Mouse (Mus musculus): ENCODE results near the gene Fas. TPM values are rescaled to one million over a fixed set of nuclear protein-coding genes. Genes with fewer than 3 reads are reported as not detected.

Fas gene
- polyA plus RNA-seq, 1 experiment from 2014 or later: 2.7 TPM

DNA sequence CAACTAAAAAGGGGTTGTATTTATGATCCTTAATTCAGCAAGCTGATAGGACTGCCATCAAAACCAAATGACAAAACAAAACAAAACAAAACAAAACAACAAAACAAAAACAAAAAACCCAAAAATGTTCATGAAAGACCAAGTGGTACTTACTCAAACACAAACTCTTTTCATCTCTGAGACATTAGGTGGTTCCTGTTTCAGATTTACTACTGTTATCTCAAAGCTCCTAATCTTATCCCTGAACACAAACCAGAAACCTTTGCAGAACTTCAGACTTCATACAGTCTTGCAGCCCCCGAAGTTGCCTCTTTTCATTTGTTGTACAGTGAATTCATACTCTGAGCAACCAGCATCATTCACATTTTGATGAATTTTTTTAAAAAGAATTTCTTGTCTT lies 8.1 kb downstream of the Fas start:
- Histone ChIP-seq H3K27ac (ENCODE audit: low read depth) (no peak overlapping the region), H3K4me2 (ENCODE audit: low read length) (no peak overlapping the region), H3K4me3 (ENCODE audit: low read depth, low read length) (no peak overlapping the region), H3K9ac (ENCODE audit: low read length) (no peak overlapping the region), H3K36me3 (ENCODE audit: control insufficient read depth, insufficient read depth, low read length) (no peaks in the 10 kb centered on the region), H3K9me3 (ENCODE audit: control insufficient read depth, low read length) (no peaks in the 10 kb centered on the region), H3K4me1 (replicated peaks; ENCODE audit: control insufficient read depth, insufficient read depth, low read length) (peaks cover 5% of the 10 kb centered on the region), H3K27me3 (replicated peaks; ENCODE audit: control insufficient read depth, insufficient read depth, low read length) (no peaks in the 10 kb centered on the region)
- no peak for DNase-seq (ENCODE audit: low spot score)
- 42% methylated on average over 1 of the region's 1 CpGs for WGBS
- ATAC-seq (replicated peaks; ENCODE audit: low FRiP score, low TSS enrichment, low read depth): no peak

DNA sequence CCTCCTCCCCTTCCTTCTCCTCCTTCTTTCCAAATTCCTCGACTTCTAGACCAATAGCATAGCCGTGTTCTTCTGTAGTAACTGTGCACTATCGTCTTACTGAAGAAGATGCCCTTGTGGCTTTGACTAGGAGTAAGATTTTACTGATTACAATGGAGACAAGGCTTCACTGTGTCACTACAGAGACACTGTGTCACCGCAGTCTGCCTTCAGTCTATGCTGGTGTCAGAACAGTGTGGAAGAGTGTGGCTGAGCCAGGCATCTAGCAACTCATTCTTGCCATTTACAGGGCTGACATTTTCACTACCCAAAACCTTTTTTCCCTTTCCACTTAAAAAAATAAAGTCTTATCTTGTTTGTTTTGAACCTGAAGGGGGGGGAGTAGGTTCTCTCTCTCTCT lies 8.8 kb downstream of the Fas start:
- Histone ChIP-seq H3K36me3 (ENCODE audit: control insufficient read depth, insufficient read depth, low read length) (no peaks in the 10 kb centered on the region), H3K4me1 (replicated peaks; ENCODE audit: control insufficient read depth, insufficient read depth, low read length) (peaks cover 5% of the 10 kb centered on the region), H3K27me3 (replicated peaks; ENCODE audit: control insufficient read depth, insufficient read depth, low read length) (no peaks in the 10 kb centered on the region), H3K4me3 (ENCODE audit: low read depth, low read length) (no peak overlapping the region), H3K4me2 (ENCODE audit: low read length) (no peak overlapping the region), H3K9me3 (ENCODE audit: control insufficient read depth, low read length) (no peaks in the 10 kb centered on the region), H3K27ac (ENCODE audit: low read depth) (no peak overlapping the region), H3K9ac (ENCODE audit: low read length) (no peak overlapping the region)
- DNase-seq (ENCODE audit: low spot score) (no peak), ATAC-seq (replicated peaks; ENCODE audit: low FRiP score, low TSS enrichment, low read depth) (no peak)
- WGBS: 75% methylated on average over 4 of the region's 4 CpGs

DNA sequence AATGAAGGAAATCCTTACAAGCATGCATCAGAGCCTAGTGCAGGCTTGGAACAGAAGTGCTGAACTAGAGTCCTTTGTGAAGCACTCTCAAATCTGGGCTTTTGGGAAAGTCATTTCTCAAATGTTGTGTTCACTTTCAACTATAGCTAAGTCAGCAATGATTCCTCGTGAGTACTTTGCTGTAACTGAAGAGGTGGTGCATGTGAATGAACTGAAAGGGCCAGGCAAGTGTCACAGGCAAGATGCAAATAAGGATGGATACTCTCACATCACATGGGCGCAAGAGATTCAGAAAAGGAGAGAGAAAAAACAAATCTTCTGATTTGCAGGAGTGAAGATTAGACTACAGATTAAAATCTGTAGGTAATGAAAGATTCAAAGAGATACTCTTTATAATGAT lies 10.0 kb downstream of the Fas start:
- ATAC-seq (replicated peaks; ENCODE audit: low FRiP score, low TSS enrichment, low read depth) (no peak), DNase-seq (ENCODE audit: low spot score) (no peak)
- H3K4me2 ChIP-seq (ENCODE audit: low read length): no peak overlapping the region
- no peak overlapping the region for H3K27ac ChIP-seq (ENCODE audit: low read depth)
- no peak overlapping the region for H3K4me3 ChIP-seq (ENCODE audit: low read depth, low read length)
- no peaks in the 10 kb centered on the region for H3K36me3 ChIP-seq (ENCODE audit: control insufficient read depth, insufficient read depth, low read length)
- no peak overlapping the region for H3K9ac ChIP-seq (ENCODE audit: low read length)
- H3K27me3 ChIP-seq (replicated peaks; ENCODE audit: control insufficient read depth, insufficient read depth, low read length): no peaks in the 10 kb centered on the region
- H3K9me3 ChIP-seq (ENCODE audit: control insufficient read depth, low read length): no peaks in the 10 kb centered on the region
- WGBS: 86% methylated on average over 2 of the region's 2 CpGs
- H3K4me1 ChIP-seq (replicated peaks; ENCODE audit: control insufficient read depth, insufficient read depth, low read length): peaks cover under 1% of the 10 kb centered on the region

DNA sequence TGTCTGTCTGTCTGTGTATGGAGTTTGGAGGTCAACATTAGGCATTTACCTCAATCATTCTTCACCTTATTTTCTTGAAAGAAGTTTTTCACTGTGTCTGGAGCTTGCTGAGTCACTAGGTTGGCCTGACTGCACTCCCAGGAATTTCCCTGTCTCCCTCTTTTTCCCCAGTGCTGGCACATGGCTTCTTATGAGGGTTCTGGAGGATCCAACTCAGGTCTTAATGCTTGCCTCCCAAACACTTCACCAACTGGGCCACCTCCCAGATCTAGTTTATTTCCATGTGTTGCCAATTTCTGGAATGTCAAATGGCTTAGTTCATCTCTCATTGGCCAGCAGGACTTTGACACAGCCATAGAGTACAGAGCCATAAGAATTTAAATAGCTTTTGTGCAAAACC lies 14.5 kb downstream of the Fas start:
- no peak for DNase-seq (ENCODE audit: low spot score)
- Histone ChIP-seq H3K9me3 (ENCODE audit: control insufficient read depth, low read length) (no peaks in the 10 kb centered on the region), H3K27ac (ENCODE audit: low read depth) (no peak overlapping the region), H3K9ac (ENCODE audit: low read length) (no peak overlapping the region), H3K36me3 (ENCODE audit: control insufficient read depth, insufficient read depth, low read length) (no peaks in the 10 kb centered on the region), H3K27me3 (replicated peaks; ENCODE audit: control insufficient read depth, insufficient read depth, low read length) (no peaks in the 10 kb centered on the region), H3K4me2 (ENCODE audit: low read length) (no peak overlapping the region), H3K4me3 (ENCODE audit: low read depth, low read length) (no peak overlapping the region), H3K4me1 (replicated peaks; ENCODE audit: control insufficient read depth, insufficient read depth, low read length) (no peaks in the 10 kb centered on the region)
- ATAC-seq (replicated peaks; ENCODE audit: low FRiP score, low TSS enrichment, low read depth): no peak

DNA sequence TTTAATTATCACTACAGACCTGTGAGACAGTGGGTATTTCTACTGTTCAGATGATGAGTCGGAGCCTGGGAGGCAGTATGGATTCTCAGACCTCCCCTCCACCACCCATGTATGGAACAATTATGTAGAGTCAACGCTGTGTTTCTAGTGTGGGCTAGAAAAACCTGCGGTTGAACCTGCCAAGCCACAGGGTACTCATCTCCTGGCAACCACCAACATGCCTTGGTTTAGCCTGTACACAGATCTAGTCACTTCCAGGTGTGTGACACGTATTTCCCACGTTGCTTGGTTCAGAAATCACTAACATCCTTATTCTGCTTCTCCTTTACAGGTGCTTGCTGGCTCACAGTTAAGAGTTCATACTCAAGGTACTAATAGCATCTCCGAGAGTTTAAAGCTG lies 16.3 kb downstream of the Fas start:
- no peak overlapping the region for H3K4me3 ChIP-seq (ENCODE audit: low read depth, low read length)
- H3K27me3 ChIP-seq (replicated peaks; ENCODE audit: control insufficient read depth, insufficient read depth, low read length): no peaks in the 10 kb centered on the region
- no peak for ATAC-seq (replicated peaks; ENCODE audit: low FRiP score, low TSS enrichment, low read depth)
- H3K4me2 ChIP-seq (ENCODE audit: low read length): no peak overlapping the region
- no peaks in the 10 kb centered on the region for H3K36me3 ChIP-seq (ENCODE audit: control insufficient read depth, insufficient read depth, low read length)
- WGBS: 89% methylated on average over 6 of the region's 6 CpGs
- H3K9ac ChIP-seq (ENCODE audit: low read length): no peak overlapping the region
- no peak overlapping the region for H3K27ac ChIP-seq (ENCODE audit: low read depth)
- no peak for DNase-seq (ENCODE audit: low spot score)
- H3K9me3 ChIP-seq (ENCODE audit: control insufficient read depth, low read length): no peaks in the 10 kb centered on the region
- H3K4me1 ChIP-seq (replicated peaks; ENCODE audit: control insufficient read depth, insufficient read depth, low read length): no peaks in the 10 kb centered on the region

DNA sequence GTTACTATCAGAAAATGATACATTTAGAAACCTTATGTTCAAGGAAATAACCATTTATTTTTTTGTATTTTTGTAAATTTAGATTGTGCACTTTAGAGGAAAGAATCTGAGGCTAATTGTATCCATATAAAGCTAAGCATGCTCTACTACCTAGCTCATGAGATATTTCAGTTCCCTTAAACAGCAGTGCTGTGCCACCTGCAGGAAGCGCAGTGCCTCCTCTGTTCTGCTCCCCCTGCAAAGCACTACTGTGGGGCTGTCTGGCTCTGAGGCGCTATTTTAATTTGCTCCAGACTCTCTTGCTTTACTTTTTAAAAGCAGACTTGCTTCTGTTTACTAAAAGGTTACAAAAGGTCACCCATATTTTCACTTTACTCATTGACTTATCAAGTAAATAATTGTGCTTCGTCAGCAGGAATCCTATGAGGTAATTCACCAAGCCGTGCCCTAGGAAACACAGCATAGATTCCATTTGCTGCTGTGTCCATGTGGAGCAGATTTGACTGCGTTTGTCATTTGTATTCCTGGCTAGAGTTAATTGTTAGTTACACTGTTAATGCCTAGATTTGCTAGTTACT lies 21.8 kb downstream of the Fas start:
- 29% methylated on average over 5 of the region's 5 CpGs for WGBS
- ATAC-seq (replicated peaks; ENCODE audit: low FRiP score, low TSS enrichment, low read depth) (no peak), DNase-seq (ENCODE audit: low spot score) (no peak)

DNA sequence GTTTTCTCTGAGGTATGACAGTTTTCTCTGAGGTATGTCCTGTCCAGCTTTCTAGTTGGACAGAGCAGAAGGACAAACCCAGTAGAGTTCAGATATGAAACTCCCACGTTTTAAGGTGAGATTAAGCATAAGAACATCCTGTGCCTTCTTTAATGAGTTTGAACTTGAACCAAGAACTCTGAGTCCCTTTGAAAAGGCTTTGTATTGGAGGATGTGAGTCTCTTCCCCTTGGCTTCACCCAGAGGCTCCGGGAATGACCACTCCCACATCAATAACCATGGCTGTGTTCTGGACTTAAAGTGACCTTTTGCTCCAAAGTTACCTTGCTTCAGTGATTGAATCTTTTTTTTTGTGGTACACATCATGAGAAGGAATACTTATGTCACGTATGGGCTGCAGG lies 37.6 kb downstream of the Fas start:
- no peak for ATAC-seq (replicated peaks; ENCODE audit: low FRiP score, low TSS enrichment, low read depth)
- Histone ChIP-seq H3K9me3 (ENCODE audit: control insufficient read depth, low read length) (no peaks in the 10 kb centered on the region), H3K36me3 (ENCODE audit: control insufficient read depth, insufficient read depth, low read length) (no peaks in the 10 kb centered on the region), H3K27me3 (replicated peaks; ENCODE audit: control insufficient read depth, insufficient read depth, low read length) (no peaks in the 10 kb centered on the region), H3K4me1 (replicated peaks; ENCODE audit: control insufficient read depth, insufficient read depth, low read length) (no peaks in the 10 kb centered on the region), H3K4me2 (ENCODE audit: low read length) (no peak overlapping the region), H3K9ac (ENCODE audit: low read length) (no peak overlapping the region), H3K27ac (ENCODE audit: low read depth) (no peak overlapping the region), H3K4me3 (ENCODE audit: low read depth, low read length) (no peak overlapping the region)
- WGBS: 65% methylated on average over 3 of the region's 3 CpGs
- no peak for DNase-seq (ENCODE audit: low spot score)

More for the DNA sequence above, 21.8 kb downstream of the Fas start:
- Histone ChIP-seq H3K27ac (ENCODE audit: low read depth) (no peak overlapping the region), H3K4me2 (ENCODE audit: low read length) (no peak overlapping the region), H3K4me3 (ENCODE audit: low read depth, low read length) (no peak overlapping the region), H3K27me3 (replicated peaks; ENCODE audit: control insufficient read depth, insufficient read depth, low read length) (no peaks in the 10 kb centered on the region), H3K9ac (ENCODE audit: low read length) (no peak overlapping the region), H3K36me3 (ENCODE audit: control insufficient read depth, insufficient read depth, low read length) (no peaks in the 10 kb centered on the region), H3K9me3 (ENCODE audit: control insufficient read depth, low read length) (no peaks in the 10 kb centered on the region), H3K4me1 (replicated peaks; ENCODE audit: control insufficient read depth, insufficient read depth, low read length) (no peaks in the 10 kb centered on the region)

DNA sequence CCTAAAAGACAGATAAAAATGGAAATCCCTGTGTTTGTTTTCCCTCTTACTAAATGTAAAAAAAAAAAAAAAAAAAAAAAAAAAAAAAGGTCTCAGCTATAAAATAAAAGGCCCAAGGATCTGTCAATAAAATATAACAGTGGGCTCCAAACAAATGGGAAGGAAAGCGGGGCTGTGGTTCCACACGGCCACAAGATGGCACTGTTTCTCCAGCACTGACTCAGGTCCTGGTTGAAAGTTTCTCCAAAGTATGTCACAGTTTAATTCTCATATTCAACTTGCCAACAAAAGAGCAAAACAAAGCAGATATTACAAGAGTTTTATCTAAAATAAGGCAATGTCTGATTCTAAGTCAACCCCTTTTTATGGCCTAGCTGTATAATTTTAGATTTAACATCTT lies 43.8 kb downstream of the Fas start:
- Histone ChIP-seq H3K27ac (ENCODE audit: low read depth) (no peak overlapping the region), H3K9me3 (ENCODE audit: control insufficient read depth, low read length) (no peaks in the 10 kb centered on the region), H3K4me1 (replicated peaks; ENCODE audit: control insufficient read depth, insufficient read depth, low read length) (no peaks in the 10 kb centered on the region), H3K27me3 (replicated peaks; ENCODE audit: control insufficient read depth, insufficient read depth, low read length) (no peaks in the 10 kb centered on the region), H3K9ac (ENCODE audit: low read length) (no peak overlapping the region), H3K36me3 (ENCODE audit: control insufficient read depth, insufficient read depth, low read length) (no peaks in the 10 kb centered on the region), H3K4me2 (ENCODE audit: low read length) (no peak overlapping the region), H3K4me3 (ENCODE audit: low read depth, low read length) (no peak overlapping the region)
- peak; percentile 85 for DNase-seq (ENCODE audit: low spot score)
- ATAC-seq (replicated peaks; ENCODE audit: low FRiP score, low TSS enrichment, low read depth): no peak
- 3% methylated on average over 2 of the region's 2 CpGs for WGBS

DNA sequence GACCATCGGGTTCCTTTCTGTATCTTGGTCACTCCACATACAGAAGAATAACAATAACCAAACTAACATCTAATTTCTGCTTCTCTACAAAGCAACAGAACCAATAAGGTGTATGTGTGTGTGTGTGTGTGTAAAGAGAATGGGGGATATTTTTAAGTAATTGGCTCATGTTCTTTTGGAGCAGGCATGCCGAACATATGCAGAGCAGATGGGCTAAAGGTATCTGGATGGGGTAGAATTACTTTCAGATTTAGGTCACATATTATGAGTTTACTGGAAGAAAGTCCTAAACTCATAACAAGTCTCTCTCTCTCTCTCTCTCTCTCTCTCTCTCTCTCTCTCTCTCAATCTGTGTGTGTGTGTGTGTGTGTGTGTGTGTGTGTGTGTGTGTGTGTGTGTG lies 54.2 kb downstream of the Fas start:
- H3K4me1 ChIP-seq (replicated peaks; ENCODE audit: control insufficient read depth, insufficient read depth, low read length): no peaks in the 10 kb centered on the region
- H3K27ac ChIP-seq (ENCODE audit: low read depth): no peak overlapping the region
- no peak for ATAC-seq (replicated peaks; ENCODE audit: low FRiP score, low TSS enrichment, low read depth)
- H3K4me3 ChIP-seq (ENCODE audit: low read depth, low read length): no peak overlapping the region
- WGBS: 77% methylated on average over 2 of the region's 2 CpGs
- no peaks in the 10 kb centered on the region for H3K9me3 ChIP-seq (ENCODE audit: control insufficient read depth, low read length)
- no peak overlapping the region for H3K4me2 ChIP-seq (ENCODE audit: low read length)
- no peaks in the 10 kb centered on the region for H3K36me3 ChIP-seq (ENCODE audit: control insufficient read depth, insufficient read depth, low read length)
- DNase-seq (ENCODE audit: low spot score): no peak
- no peak overlapping the region for H3K9ac ChIP-seq (ENCODE audit: low read length)
- H3K27me3 ChIP-seq (replicated peaks; ENCODE audit: control insufficient read depth, insufficient read depth, low read length): no peaks in the 10 kb centered on the region
